Mouse (Mus musculus) kidney, postnatal 4 days (tissue): Measurements from ENCODE around the gene Sgcd.
A peak's percentile ranks its signal among the peaks of the same experiment; 100 is the strongest.

ENCODE experiments used
- DNase-seq, 2 experiments: peaks; one replicate each; pipeline ENCODE4 v3.0.0; 2021; ENCODE audit warnings: mixed read lengths in 2 of 2

Sgcd gene

DNA sequence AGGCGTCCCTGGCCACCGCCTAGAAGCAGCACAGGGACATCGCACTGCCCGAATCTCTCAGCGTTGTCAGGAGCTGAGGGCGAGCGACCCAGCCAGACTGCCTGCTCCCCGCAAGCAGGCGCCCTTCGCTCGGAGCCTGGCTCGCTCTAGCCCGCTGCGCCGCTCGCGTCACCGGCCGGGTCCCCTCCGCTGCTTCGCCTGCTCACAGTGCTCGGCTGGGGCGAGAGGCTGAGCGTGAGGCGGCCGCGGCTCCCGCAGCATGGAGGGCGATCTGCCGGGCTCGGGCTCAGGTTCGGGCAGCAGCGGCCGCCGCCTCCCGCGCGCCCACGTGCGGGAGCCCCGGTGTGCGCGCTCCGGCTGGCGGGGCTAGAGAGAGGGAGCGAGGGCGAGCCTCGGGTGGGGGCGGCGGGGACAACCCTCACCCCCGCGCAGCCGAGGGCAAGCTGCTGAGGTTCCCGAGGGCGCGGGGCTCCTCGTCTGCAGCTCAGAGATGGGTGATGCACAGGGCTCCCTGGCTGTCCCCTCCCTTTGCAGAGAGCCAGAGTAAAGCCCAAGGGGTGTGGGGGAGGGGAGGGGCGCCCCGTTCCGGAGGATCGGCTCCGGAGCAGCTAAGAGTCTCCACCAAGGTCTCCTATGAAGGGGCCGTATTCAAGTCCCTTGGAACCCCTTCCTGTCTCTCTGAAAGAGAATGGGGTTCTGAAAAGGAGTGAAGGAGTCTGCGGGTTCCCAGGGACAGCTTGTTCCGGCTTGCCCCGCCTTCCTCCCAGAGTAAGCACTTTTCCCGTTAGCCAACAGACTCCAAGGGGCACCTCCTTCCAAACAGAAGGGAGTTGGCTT is at the start of gene Sgcd:
TSS of gene Sgcd (minus strand) at position 273 of the 837 bp plus-strand sequence.
- DNase-seq, result peak; percentile 67 to 76

GRCm38 (mm10) chr11:48038051-48038450 is 49.3 kb upstream of the Sgcd start:
- DNase-seq, result no peak

DNA sequence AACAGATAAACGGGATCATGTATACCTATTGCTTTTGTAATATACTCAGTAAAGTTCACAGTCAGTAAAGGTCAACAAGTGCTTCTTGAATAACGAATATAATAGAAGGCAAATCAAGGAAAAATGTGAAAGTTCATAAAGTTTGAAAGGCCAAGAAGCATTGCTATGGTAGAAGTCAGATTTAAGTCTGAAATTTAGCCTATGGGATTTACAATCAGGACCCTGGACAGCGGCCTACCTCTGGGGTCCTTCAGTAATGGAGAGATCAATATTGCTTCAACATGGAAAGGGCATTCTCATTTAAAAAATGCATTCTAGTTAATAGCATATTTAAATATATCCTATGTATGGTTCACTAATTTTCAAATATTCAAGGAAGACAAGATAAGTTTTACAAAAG is 24.1 kb upstream of the Sgcd start:
- peak; percentile 52 to 57 for DNase-seq

DNA sequence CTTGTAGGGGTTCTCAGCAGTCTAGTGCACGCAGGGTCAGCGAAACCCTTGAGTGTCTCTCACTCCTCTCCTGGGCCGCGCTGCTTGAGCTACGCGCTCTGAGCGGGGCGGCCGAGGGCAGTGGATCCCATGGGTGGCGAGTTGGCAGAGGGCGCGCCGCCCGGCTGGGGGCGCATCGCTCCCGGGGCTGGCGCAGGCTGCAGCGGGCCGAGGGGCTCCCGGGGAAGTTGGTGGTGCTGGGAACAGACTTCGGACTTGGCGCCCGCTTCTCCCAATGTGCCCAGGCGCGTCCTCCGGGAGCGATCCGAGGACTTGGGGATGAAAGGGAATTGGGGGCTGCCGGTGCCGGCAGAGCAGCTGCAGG is 454 bp downstream of the Sgcd start:
- DNase-seq, result peak in 1 of 2 experiments; percentile 59

- peak in 1 of 2 experiments; percentile 5 for DNase-seq
Observed at GRCm38 (mm10) chr11:47987893-47988267, 889 bp downstream of the Sgcd start.

DNA sequence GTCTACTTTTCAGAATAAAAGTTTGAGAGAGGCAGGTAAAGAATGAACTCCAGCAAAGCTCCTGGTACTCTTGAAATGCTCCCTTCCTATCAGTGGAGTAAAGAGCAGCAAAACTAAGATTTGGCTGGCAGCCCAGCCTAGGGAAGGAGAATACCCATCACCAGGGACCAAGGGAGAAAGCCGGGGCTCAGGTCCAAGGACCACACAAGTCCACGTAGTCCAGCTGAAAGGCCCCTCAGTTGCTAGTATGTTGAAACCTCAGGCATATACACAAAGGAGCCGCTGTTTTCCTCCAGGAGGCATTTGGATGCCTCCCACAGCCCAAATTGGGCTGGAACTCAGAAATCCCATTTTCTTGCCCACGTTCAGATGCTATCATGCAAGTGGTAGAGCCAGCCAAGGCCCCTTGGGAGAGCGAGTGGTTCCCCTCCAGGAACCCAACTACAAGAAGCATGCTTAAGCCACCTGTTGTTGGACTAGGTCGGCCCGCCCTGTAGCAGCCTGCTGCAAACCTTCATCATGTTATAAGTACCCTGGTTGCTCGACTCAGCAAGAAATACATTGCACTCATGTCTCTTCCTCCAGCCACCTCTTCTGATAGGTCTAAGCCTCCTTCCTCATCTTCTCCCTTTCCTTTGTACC is 1.4 kb downstream of the Sgcd start:
- DNase-seq, result no peak

- no peak for DNase-seq
Observed at GRCm38 (mm10) chr11:47982152-47982551, 6.6 kb downstream of the Sgcd start.

- DNase-seq, result no peak
Observed at GRCm38 (mm10) chr11:47981108-47981507, 7.7 kb downstream of the Sgcd start.

DNA sequence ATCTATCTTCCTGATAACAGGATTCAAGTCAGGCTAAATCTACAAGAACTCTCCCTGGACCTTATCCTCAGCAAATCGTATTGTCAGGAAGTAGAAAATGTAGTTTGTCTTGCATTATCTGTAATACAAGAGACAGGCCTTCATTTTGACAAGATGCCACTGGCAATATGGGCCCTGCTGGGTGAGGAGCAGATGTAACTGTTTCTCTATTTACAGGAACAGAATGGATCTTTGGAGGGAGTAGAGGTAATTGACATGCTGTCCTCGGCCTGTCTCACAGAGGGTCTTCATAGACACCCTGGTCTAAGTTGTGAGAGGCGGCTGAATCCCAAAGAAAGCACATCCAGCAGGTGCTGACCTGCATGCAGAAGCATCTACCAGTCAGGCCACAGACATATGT is 35.5 kb downstream of the Sgcd start:
- no peak for DNase-seq

- no peak for DNase-seq
Observed at GRCm38 (mm10) chr11:47952366-47952765, 36.4 kb downstream of the Sgcd start.

- no peak for DNase-seq
Observed at GRCm38 (mm10) chr11:47939795-47940194, 49.0 kb downstream of the Sgcd start.

GRCm38 (mm10) chr11:47917616-47918015 is 71.2 kb downstream of the Sgcd start:
- DNase-seq, result no peak

- no peak for DNase-seq
Observed at GRCm38 (mm10) chr11:47891617-47892172, 97.1 kb downstream of the Sgcd start.

DNA sequence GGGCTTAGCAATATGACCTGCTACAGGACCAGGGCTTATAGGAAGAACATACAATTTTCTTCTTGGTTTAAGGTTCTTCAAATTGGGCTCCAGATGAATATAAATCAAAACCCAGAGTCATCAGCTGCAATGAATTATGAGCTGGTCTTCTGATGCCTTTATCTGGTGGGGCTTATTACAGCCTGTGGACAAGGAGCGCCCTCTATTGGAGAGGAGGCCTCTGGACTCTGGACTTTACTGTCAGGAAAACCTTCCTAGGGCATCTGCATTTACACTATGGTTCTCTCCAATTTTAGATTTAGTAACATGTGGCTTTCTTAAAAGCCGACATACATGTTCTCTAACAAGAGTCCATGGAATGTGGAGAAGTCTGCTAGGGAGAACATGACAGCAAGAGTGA is 98.5 kb downstream of the Sgcd start:
- DNase-seq, result peak; percentile 65

GRCm38 (mm10) chr11:47885310-47885709 is 103.5 kb downstream of the Sgcd start:
- no peak for DNase-seq

DNA sequence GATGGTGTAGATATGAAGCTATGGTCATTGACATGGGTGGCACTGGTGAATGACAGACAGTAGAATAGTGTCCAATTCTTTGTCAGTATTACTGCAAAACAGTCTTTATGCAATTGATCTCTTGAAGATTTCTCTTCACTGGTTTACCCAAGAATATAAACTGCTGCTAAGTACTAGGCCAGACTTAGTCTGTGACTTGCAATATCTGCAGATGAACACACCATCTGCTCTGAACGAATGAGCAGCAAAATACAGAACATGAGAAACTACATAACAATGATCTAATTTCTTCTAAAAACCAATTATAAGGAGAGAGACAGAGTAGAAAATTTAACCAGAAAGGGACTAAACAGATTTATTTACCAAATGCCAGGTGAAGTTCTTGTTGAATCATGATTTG is 105.2 kb downstream of the Sgcd start:
- DNase-seq, result no peak

DNA sequence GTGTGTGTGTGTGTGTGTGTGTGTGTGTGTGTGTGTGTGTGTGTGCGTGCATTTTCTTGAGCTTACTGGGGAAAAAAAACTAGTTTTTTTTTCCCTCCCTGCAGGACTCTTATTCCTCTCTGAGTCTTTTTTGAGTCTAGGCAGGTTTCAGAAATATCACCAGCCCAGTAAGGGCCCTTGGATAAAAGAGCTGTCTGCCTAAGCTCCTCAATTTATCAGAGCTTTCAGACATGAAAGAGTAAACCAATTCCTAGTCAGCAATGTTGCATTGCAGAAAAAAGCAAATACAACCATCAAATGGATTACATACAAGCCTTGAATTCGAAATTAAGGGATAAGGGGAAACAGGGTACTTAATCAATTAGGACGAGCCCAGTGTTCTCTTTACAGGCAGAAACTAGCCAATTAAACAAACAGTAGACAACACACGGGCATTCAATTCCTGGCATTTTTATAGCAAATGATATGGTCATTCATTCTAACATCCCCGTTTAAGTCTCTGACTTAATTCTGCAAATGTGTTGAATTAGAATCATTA is 112.1 kb downstream of the Sgcd start:
- no peak for DNase-seq

- DNase-seq, result no peak
Observed at GRCm38 (mm10) chr11:47845894-47846293, 142.9 kb downstream of the Sgcd start.

DNA sequence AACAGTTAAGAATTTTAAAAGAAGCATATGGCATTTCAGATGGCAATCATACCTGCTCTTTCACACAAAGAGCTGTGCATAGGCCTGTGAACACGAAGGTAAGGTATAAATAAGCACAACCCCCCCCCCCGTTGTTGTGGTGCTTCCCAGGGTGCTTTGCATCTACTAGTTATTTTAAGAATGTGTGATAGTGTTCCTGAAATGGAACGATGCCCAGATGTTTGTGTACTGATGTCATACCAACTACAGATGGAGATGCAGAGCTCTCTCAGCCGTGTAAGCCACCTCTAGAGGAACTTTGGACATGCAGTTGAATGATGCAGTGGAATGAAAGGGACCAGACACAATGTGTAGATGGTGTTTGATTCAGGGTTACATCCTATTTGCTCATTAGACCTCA is 155.5 kb downstream of the Sgcd start:
- no peak for DNase-seq

GRCm38 (mm10) chr11:47810307-47810706 is 178.5 kb downstream of the Sgcd start:
- no peak for DNase-seq

DNA sequence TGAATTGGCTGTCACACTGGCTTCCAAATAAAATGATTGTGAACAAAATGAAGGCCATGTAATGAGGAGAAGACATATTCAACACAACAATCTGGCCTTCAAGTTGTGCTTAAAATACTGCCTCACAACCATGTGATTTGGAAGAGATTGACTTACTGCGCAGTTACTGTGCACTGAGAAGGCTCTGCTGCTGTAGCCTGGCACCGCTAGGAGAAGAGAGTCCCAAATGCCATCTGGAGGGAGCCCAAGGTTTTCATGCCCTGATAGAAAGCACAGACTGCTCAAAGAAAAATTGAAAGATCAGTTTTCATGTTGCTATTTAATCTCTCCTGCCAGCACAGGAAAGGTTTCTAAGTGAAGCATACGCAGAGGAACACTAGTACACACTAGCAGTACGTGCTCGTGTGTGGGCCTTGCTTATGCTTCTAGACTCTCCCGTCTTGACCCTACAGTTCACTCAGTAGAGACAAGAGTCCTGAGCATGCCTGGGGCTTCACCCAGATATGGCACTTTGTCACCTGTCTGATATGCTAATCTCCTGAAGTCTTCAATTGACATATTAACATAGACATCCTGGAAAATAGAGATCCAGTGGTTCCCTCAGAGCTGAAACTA is 184.6 kb downstream of the Sgcd start:
- DNase-seq, result no peak

DNA sequence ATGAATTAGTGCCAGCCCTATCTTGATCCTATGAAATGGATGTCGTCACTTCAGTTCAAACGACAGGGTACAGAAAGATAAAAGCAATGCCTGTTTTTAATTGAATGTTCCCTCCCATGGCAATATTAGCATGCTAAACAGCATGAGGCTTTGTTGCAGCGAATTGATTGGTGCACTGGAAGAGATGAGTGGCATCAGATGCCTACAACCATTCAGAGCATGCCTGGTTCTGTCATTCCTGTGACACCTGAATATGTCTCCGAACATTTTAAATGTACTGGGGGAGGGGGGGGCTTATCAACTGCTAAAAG is 210.9 kb downstream of the Sgcd start:
- DNase-seq, result no peak

- peak in 1 of 2 experiments; percentile 6 for DNase-seq
Observed at GRCm38 (mm10) chr11:47777226-47777915, 211.4 kb downstream of the Sgcd start.
